Mouse (Mus musculus): ENCODE results near the gene Pakap.

GRCm38 (mm10) chr4:57640222-57640621 lies 72.2 kb downstream of the Pakap start:
- TF ChIP-seq CTCF (IDR thresholded peaks at IDR 0.05; ENCODE audit: low read depth) (no peak), EP300 (IDR thresholded peaks at IDR 0.05; ENCODE audit: low read depth) (no peak)

All from liver, embryonic 14.5 days (tissue).